In genomic region chr5:147060024-147060423, GRCm38 (mm10) we compare ENCODE assay signal across 21 mouse cellular contexts. TPM values are rescaled to one million over a fixed set of nuclear protein-coding genes. Genes with fewer than 3 reads are reported as not detected.
DNase-seq lines count a peak whose midpoint lies in the region; ATAC-seq and TF ChIP-seq lines count a peak whose summit lies in the region.
"Had no signal": no experiment of that assay in that cellular context is flagged by ENCODE, and none has a peak within 500 bp of the region (broad histone marks: within the 10 kb centered on the region; RNA-seq: fewer than 3 reads in every experiment).

No protein-coding gene starts in this region.

- H3K9me3 ChIP-seq in G1E (replicated peaks): no peaks in the 10 kb centered on the region
- no peaks in the 10 kb centered on the region for H3K9me3 ChIP-seq in hindbrain, embryonic 16.5 days (ENCODE audit: control insufficient read depth, low read length)
- H3K9me3 ChIP-seq: embryonic facial prominence, embryonic 10.5 days; hindbrain, embryonic 10.5 days; neural tube, embryonic 12.5 days had no signal

- H3K36me3 ChIP-seq in G1E (replicated peaks): peaks cover 36% of the 10 kb centered on the region
- no peaks in the 10 kb centered on the region for H3K36me3 ChIP-seq in thymus, adult 2 months (ENCODE audit: control insufficient read depth, insufficient read depth, low read length)
- no peaks in the 10 kb centered on the region for H3K36me3 ChIP-seq in hindbrain, embryonic 16.5 days (ENCODE audit: control insufficient read depth, insufficient read depth, low read length)
- H3K36me3 ChIP-seq: embryonic facial prominence, embryonic 10.5 days; hindbrain, embryonic 10.5 days; neural tube, embryonic 12.5 days had no signal

- peak; percentile 74 to 76 for DNase-seq in B cell, adult 2 months
- DNase-seq in G1E (ENCODE audit: low spot score) (no peak), MN1 (ENCODE audit: low spot score) (no peak)
- peak; percentile 32 for DNase-seq in thymus, adult 2 months
- no peak for DNase-seq in heart, postnatal 10 days
- DNase-seq in heart, postnatal 4 days: no peak
- DNase-seq: adrenal gland, postnatal 14 days; cerebellum, adult 11-12 months; heart, adult 2 months; kidney, adult 2 months; kidney, postnatal 36 days; right cerebral cortex, adult 18-20 months had no signal

- TF ChIP-seq POLR2A in thymus, adult 2 months (IDR thresholded peaks at IDR 0.05; ENCODE audit: control insufficient read depth, extremely low read depth, insufficient read depth, low read length, poor library complexity): no peak

- intact Hi-C loops in heart, postnatal 10 days (cut with DNase I): no loop called here

- peaks cover 14% of the 10 kb centered on the region; the same call in 1 of the 2 replicates for H3K4me1 ChIP-seq in G1E (ENCODE audit: insufficient read depth, low read depth, low read length)
- H3K4me1 ChIP-seq in thymus, adult 2 months (replicated peaks; ENCODE audit: control insufficient read depth, insufficient read depth, low read length): peaks cover 22% of the 10 kb centered on the region
- no peaks in the 10 kb centered on the region for H3K4me1 ChIP-seq in hindbrain, embryonic 16.5 days (ENCODE audit: control insufficient read depth, insufficient read depth, low read depth, low read length)
- H3K4me1 ChIP-seq: neural tube, embryonic 12.5 days had no signal

- TF ChIP-seq CTCF in G1E (IDR thresholded peaks at IDR 0.05; ENCODE audit: low read depth, low read length): no peak
- no peak for TF ChIP-seq CTCF in thymus, adult 2 months (IDR thresholded peaks at IDR 0.05; ENCODE audit: borderline replicate concordance, control insufficient read depth, extremely low read depth, insufficient read depth, low read length, poor library complexity)

- peak; percentile 22; the same call in 1 of the 2 replicates for ATAC-seq in G1E (ENCODE audit: extremely low read depth, insufficient number of reproducible peaks, low FRiP score, poor library complexity, severe bottlenecking)
- ATAC-seq in megakaryocyte, adult 5-6 weeks (ENCODE audit: poor library complexity, severe bottlenecking): peak; percentile 49
- ATAC-seq in hindbrain, embryonic 16.5 days: no peak
- ATAC-seq: inflammation-experienced regulatory T-cells, adult 6 months; Patski had no signal

- WGBS in thymus, adult 2 months: 59% methylated on average over 2 of the region's 2 CpGs
- 80% methylated on average over 2 of the region's 2 CpGs for WGBS in hindbrain, embryonic 16.5 days

- no peaks in the 10 kb centered on the region for H3K27me3 ChIP-seq in G1E (ENCODE audit: insufficient read depth, low read length)
- no peaks in the 10 kb centered on the region for H3K27me3 ChIP-seq in thymus, adult 2 months (ENCODE audit: control insufficient read depth, insufficient read depth, low read length)
- no peaks in the 10 kb centered on the region for H3K27me3 ChIP-seq in hindbrain, embryonic 16.5 days (replicated peaks; ENCODE audit: control insufficient read depth, insufficient read depth, low read length)
- H3K27me3 ChIP-seq: neural tube, embryonic 12.5 days; Patski had no signal

- no peak overlapping the region for H3K27ac ChIP-seq in thymus, adult 2 months (ENCODE audit: control insufficient read depth, insufficient read depth, low read length)
- H3K27ac ChIP-seq in hindbrain, embryonic 16.5 days (ENCODE audit: low read depth, low read length): no peak overlapping the region
- H3K27ac ChIP-seq: embryonic facial prominence, embryonic 10.5 days; heart, adult 2 months; hindbrain, embryonic 10.5 days; neural tube, embryonic 12.5 days had no signal

- H3K4me2 ChIP-seq in hindbrain, embryonic 16.5 days (ENCODE audit: low read length): no peak overlapping the region
- H3K4me2 ChIP-seq: liver, embryonic 11.5 days; midbrain, embryonic 11.5 days; neural tube, embryonic 12.5 days had no signal

- H3K9ac ChIP-seq in hindbrain, embryonic 16.5 days (ENCODE audit: low read depth, low read length): no peak overlapping the region
- H3K9ac ChIP-seq: neural tube, embryonic 12.5 days had no signal

- H3K4me3 ChIP-seq in G1E (ENCODE audit: low read depth, low read length): no peak overlapping the region
- no peak overlapping the region for H3K4me3 ChIP-seq in thymus, adult 2 months (ENCODE audit: control insufficient read depth, insufficient read depth, low read length)
- H3K4me3 ChIP-seq in hindbrain, embryonic 16.5 days (ENCODE audit: low read length): no peak overlapping the region
- H3K4me3 ChIP-seq: embryonic facial prominence, embryonic 10.5 days; heart, adult 2 months; hindbrain, embryonic 10.5 days; neural tube, embryonic 12.5 days had no signal

RNA-seq across cellular contexts. Expression of gene Lnx2, which starts 16.4 kb away (rescaled TPM):
- total RNA-seq in G1E (2014; fragmentation: Nextera tagmentation) (28.4 and 34.4 TPM in 2 replicates), G1E (2017) (13.1 TPM in 2 replicates)
- 15.9 and 18.8 TPM in 2 replicates for polyA plus RNA-seq in G1E (2012)
- total RNA-seq in megakaryocyte, adult 5-6 weeks (2015): 5.0 and 6.8 TPM in 2 replicates
- total RNA-seq in megakaryocyte, adult 5-6 weeks (2017): 9.7 and 10.4 TPM in 2 replicates
- 48.3 and 54.5 TPM in 2 replicates for polyA plus RNA-seq in thymus, adult 2 months (2012; rRNA removed)
- 10 to 100 TPM; 17.9 to 20.5 TPM for total RNA-seq in heart, postnatal 10 days (2021)
- total RNA-seq in heart, postnatal 4 days (2021): 10 to 100 TPM; 16.5 to 16.6 TPM
- 4.5 and 6.2 TPM in 2 replicates for polyA plus RNA-seq in hindbrain, embryonic 16.5 days (2015; fragmentation: Nextera tagmentation; extraction: Ambion mirVana)

RNA-seq across cellular contexts. Expression of gene Polr1d, which starts 16.8 kb away (rescaled TPM):
- 107 and 124 TPM in 2 replicates for total RNA-seq in G1E (2014; fragmentation: Nextera tagmentation)
- total RNA-seq in G1E (2017): 186 and 188 TPM in 2 replicates
- 113 and 131 TPM in 2 replicates for polyA plus RNA-seq in G1E (2012)
- 126 and 134 TPM in 2 replicates for total RNA-seq in megakaryocyte, adult 5-6 weeks (2015)
- total RNA-seq in megakaryocyte, adult 5-6 weeks (2017): 107 and 113 TPM in 2 replicates
- 51.7 and 55.1 TPM in 2 replicates for polyA plus RNA-seq in thymus, adult 2 months (2012; rRNA removed)
- total RNA-seq in heart, postnatal 10 days (2021): 10 to 100 TPM; 83.7 to 88.3 TPM
- total RNA-seq in heart, postnatal 4 days (2021): 10 to 100 TPM; 78.1 to 81.6 TPM
- polyA plus RNA-seq in hindbrain, embryonic 16.5 days (2015; fragmentation: Nextera tagmentation; extraction: Ambion mirVana): 96.0 and 105 TPM in 2 replicates

Comparison
In these comparisons a context has a peak if more than half of its experiments do, and no peak if none do; other contexts are left out.
1. DNase-seq: peak in B cell, adult 2 months (2 of 2) and thymus, adult 2 months (single experiment); none in G1E (single experiment), MN1 (single experiment), heart, postnatal 10 days (0 of 2) and heart, postnatal 4 days (single experiment).